Mouse (Mus musculus): ENCODE data around the gene Mcrip1.
"Not testable (repeated sequence)": the region's sequence is repeated elsewhere in the genome, so short reads cannot be mapped to it uniquely, and the experiment has no call there.

Gene Mcrip1

DNA sequence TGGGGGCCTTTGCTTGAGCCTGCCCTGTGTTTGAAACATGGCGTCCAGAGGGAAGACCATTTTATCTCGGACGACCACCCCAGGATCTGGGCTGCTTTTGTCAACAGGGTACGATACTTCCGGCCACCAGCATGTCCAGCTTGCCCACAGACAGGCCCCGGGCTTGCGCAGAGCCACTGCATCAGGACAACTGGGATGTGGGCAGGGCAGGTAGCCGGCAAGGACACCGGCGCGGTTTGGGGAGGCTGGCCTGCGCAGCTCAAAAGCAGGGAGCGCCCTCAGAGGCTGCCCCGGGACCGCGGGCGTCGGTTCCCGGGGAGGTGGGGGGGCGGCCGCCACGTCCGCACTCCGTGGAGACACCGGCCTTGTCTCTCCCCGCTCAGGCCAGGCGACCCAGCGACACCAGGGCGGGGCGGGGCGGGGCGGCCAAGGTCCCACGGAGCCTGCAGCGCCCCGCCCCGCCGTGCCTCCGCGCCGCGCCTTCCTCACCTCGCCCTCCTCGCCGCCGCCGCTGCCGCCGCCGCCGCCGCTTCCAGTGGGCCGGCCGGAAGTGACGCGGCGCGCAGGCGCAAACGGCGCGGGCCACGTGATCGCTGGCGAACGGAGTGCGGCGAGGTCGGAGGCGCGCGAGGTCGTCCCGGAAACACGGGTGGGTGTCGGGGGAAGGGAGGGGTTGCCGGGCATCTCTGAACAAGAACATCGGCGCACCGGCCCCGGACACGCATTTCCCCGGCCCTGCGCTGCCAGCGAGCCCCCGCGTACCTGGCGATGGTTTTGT, at the start of gene Mcrip1:
Gene Mcrip1, minus strand, starts transcription at position 560 of the 778 bp plus-strand sequence.
- DNase-seq (ENCODE audit: low spot score): peak; percentile 93

DNA sequence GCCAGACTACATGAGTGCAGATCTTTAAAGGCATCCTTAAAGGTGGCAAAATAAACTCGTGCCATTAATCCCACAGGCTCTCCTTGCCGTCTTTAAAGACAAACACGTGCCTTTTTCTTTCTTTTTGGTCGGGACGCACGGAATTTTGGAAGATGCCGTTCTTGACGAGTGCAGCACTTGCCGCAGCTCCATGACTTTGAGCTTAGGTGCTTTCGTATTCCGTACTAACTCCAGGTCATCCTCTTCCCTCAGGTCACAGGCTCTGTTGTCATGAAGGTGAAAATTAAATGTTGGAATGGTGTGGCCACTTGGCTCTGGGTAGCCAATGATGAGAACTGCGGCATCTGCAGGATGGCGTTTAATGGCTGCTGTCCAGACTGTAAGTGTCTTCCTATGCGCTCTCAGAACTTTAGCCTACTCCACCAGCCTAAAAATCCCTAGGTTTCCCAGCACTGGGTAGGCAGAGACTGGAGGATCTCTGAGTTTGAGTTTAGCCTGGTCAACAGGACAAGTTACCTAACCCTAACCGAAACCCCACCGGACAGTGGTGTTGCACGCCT, 49.5 kb upstream of the Mcrip1 start:
- no peak for DNase-seq (ENCODE audit: low spot score)

DNA sequence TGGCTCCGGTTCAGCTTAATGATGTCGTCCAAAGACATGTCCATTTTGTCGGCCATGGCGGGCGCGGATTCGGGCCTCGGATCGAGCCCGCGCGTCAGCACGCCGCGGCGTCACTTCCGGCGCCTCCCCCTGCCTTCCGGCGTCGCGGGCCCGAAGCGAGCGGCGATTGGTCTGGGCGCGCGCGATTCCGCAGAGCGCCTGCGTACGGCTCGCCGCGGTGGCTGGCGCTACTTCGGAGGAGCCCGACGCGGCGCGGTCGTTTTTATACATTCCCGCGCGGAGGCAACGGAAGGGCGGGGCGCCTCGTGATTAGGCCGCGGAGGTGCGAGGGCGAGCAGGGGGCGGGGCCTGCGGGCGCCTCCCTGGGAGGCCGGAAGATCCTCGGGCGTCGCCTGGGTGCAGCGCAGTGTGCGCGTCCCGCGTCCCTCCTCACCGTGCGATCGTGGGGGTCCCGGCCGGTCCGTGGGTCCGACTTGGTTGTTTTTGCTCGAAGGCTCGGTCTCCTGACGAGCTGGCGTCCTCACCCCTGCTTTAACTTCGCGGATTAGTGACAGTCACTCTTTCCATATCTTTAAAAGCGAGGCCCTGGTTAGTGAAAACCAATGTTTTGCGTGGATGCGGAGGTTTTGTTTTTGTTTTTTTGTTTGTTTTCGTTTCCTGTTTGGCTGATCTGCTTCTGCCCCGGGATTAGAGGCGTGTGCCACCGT, 48.9 kb upstream of the Mcrip1 start, which contains the start of the genes Alyref and Anapc11:
Gene Alyref, minus strand, starts transcription at position 83 of the 707 bp plus-strand sequence.
Gene Anapc11, plus strand, starts transcription at position 139 of the 707 bp plus-strand sequence.
- DNase-seq (ENCODE audit: low spot score): peak; percentile 97

DNA sequence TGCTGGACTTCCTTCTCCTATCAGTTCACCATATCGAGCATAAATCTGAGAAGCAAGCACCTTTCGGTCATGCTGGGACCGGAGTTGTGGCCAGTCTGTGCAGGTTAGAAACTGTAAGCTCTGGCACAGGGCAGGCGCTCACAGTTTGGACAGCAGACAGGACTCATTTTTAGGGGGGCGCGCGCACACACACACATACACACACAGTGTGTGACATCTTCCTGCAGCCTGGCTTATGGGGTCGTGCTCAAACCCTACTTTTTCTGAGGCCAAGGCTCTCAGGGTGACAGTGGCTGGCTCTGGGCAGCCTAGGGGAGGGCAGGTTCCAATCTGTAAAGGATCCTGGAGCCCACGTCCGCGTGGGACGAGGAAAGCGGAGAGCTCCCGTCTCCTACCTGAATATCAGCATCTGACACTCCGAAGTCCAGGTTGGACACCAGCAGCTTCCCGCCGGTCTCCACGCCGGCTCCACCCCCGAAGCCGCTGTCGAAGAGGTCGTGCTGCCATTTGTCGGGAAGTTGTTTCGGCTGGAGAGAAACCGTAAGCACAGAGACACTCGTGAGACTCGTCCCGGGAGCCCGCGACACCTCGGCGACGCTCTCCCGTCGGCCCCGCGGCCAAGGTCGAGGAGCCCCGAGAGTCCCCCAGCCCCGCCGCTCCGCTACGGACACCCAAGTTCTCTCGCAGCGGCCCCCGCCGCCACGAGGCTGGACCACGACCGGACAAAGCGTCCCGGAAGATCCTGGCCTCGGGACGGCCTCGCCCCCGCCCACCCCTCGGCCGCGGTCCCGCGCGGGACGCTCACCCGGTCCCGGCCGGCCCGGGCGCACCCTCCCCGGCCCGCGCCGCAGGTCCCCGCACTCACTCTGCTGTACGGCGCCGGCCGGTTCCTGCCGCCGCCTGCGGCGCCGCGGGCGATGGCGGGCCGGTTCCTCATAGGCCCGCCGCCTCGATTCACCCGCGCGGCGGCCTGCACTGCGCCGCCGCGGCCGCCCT, 48.0 kb upstream of the Mcrip1 start:
- DNase-seq (ENCODE audit: low spot score): no peak

DNA sequence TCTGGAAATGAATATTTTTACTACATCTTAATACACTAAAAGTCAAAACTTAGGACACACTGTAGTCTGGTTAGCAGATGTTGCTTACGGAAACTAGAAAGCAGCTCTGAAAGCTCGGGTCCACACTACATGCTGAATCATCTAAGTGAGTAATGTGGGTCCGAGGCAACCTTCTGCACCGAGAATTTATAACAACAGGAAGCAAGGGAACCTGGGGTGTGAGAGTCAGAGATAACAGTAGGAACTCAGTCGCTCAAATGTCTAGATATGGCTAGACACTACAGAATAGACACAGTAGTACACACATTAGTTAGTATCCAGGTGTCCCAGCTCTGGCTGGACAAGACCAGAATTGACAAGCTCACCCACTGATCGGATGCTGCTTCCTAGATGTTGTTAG, 39.0 kb upstream of the Mcrip1 start:
- DNase-seq (ENCODE audit: low spot score): no peak

DNA sequence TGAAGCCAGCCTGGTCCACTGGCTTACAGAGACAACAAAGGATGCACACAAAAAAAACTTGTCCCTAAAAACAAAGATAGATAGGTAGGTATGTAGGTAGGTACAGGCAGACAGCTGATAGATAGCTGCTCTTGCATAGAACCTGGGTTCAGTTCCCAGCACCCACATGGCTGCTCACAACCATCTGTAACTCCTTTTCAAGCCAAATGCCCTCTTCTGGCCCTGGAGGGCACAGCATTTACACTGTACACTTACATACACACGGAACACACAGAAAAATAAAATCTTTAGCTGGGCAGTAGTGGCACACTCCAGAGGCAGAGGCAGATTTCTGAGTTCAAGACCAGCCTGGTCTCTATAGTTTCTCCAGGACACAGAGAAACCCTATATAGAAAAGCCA, 34.4 kb upstream of the Mcrip1 start:
- DNase-seq (ENCODE audit: low spot score): no peak

DNA sequence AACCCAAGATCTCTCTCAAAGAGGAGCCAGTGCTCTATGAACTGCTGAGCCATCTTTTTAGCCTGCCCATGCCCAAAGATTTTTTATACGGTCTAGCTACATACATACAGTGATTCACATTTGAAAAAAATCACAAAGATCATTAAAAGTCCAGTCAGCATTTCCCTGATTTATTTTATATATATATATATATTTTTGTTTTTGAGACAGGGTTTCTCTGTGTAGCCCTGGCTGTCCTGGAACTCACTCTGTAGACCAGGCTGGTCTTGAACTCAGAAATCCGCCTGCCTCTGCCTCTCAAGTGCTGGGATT, 33.4 kb upstream of the Mcrip1 start:
- not testable (repeated sequence) for DNase-seq (ENCODE audit: low spot score)

DNA sequence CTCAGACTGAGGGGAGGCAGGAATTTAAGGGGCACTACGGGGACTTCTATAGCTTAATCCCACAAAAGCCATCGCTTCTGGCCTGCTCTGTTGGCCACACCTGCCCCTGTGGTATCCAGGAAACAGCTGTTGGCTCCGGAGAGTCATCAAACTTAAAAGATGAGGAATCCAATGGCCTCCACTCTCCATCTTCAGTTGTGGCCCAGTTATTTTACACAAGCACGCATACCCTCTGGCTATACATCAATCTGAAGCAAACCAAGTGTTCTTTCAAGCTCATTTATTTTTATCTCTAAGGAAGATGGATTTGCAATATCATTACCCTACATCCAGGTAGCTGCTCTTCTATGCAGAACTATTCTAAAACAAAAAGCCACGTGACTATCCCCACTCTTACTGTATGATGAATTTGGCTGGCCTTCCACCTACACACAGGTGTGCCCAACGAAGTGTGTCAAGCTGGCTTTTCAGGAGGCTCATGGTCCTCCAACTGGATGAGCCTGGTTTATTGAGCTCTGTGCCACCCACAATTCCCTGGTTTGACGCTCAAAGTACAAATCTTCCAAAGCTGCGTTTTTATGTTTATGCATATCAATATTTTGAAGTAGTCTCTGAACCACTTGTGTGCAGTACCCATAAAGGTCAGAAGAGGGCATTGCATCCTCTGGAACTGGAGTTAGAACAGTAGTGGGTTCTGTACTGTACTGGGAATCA, 32.9 kb upstream of the Mcrip1 start:
- peak; percentile 48 for DNase-seq (ENCODE audit: low spot score)

DNA sequence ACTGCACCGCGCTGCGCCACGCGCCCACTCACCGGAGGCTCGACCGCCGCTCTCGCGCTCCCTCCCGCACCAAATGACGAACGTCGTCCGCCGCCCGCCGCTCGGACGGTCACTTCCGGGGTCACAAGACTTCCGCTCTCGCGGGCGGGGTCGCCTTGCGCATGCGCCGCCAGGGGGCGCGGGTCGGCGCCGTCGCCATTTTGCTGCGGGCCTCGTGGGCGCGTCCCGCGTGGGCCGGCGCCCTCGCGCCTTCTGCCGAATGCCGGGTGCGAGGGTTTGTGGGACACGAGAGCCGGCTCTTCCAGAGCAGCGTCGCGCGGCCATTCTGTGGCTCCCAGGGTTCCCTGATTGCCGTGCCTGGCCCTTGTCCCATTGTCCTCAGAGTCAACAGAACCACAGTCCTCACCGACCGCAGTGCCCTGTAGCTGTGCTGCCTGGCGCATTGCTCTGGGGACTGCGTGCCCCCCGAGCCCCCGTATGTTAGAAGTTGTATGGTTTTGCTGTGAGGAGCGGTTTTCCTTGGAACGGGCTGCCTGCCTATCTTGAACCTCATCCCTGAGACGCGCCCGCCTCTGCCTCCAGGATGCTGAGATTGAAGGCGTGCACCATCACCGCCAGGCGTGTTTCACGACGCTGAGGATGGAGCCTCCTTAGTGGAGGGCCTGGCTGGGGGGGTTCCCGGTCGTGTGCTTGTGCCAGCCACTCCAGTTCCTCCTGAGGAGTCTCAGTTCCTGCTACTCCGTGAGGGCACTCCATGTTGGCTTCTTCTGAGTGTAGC, 32.2 kb upstream of the Mcrip1 start, which contains the start of gene Arhgdia:
Gene Arhgdia, minus strand, starts transcription at position 135 of the 778 bp plus-strand sequence.
- DNase-seq (ENCODE audit: low spot score): peak; percentile 89

DNA sequence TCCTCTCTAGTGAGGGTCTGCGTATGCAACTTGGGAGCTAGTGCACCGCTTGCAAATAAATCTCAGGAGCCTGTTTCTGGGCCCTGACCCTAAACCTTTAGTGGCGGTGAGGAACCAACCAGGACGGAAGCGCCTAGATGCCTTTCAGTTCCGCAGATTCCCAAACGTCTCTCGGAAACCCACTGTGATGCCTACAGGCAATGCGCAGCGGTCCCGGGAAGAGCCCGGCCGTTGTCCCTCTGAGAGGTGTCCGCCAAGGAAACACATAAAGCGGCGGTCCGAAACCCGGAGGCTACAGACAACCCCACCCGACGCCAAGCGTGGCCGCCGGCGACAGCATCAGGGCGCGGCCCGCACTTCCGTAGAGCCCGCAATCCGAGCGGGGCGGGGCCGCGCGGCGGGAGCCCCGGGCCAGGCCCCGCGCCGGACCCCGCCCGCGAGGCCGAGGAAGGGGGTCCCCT, 31.4 kb upstream of the Mcrip1 start:
- peak; percentile 45 for DNase-seq (ENCODE audit: low spot score)

DNA sequence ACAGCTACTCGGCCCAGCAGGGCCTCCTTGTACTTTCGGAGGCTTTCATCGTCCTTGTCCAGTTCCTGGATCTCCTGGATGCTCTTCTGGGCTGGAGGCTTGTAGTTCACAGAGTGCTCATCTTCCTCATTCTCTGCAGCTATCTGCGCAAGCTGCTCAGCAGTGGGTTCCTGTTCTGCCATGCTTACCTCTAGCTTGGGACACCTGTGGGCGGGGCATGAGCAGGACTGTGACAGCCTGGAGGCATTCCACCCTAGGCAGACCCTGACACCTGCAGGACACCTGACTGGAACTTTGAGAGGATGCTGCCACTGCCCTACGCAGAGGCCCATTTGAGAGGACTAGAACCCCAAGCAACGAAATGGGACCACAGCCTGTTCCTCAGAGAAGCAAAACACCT, 30.7 kb upstream of the Mcrip1 start:
- no peak for DNase-seq (ENCODE audit: low spot score)

DNA sequence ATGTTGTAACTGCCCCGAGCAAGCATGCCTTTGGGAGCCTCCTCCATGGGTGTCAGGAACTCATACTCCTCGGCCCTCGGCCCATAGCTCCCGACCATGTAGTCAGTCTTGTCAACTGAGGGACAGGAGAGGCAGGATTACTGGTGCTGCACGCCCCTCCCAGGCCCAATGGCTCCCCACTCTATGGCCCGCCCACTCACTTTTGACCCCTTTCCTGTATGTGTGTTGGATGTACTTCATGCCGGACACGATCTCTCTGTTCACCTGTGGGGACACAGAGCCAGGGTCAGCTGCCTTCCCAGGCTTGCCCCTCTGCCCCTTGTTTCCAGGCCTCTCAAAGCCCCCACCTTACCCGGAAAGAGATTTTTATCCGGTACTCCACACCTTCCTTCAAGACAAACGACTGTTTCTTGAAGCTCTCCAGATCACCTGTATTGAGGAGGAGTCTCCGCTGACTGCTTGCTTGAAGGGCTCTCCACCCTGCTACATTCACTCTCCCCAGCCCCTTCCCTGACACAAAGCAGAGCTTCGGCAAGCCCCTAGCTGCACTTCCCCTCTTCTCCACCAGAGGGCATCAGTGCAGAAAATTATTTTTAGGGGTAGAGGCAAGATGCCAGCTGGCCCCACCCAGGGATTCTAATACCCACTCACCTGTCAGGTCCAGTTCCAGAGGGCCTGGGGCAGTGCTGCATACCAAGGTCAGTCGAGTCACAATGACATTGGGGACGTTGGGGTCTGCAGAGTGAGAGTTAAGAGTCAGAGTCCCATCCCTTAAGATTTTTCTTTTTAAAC, 30.0 kb upstream of the Mcrip1 start:
- DNase-seq (ENCODE audit: low spot score): peak; percentile 93

DNA sequence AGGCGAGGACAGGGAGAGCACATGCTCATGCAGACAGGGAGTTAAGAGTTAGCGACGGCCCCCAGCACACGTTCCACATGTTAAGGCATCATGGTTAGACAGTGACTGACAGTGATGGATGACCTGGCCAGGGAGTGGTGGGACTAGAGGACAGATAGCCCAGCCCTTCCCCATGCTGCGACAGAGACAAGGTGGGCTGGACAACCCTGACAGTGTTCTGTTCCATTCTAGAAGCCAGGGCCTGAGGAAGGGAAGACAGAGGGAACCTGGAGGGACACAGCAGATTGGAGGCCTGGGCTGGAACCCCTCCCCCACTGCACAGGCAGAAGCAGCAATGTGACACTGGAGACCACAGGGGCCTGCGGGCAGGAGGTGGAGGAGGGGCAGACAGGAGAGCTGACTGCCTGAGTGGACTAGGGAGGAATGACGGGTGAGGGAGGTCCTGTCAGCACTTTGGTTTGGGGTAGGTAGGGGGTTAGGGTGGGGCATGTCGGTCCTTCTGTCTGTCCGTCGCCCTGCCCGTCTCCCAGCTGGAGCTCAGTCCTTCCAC, 29.2 kb upstream of the Mcrip1 start:
- DNase-seq (ENCODE audit: low spot score): no peak

DNA sequence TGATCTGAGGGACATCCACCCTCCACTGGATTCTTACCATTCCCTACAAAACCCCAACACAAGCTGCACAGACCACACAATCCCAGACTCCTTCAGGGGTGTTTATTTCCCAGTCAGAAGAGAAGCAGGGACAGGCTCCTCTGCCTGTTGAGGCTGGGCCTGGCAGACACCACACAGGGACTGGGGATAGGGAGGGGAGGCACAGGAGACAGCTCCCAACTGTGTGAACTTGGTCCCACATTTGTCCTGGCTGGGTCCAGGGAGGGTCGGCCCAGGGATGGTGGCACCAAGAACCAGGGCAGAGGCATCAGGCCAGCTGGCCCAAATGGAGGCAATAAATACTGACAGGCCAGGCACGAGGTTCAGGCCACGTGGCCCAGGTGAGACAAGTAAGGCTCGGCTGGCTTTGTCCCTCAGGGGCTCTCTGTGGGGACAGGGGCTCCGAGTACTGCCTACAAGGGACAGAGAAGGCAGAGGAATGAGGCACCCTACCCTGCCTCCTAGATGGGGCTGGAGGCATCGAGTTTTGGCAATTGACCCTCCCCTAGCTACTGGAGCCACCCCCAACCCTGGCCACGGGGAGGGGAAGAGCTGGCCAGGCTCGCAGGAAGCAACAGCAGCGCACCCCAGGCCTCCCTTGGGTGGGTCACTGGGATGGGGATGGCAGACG, 28.6 kb upstream of the Mcrip1 start:
- no peak for DNase-seq (ENCODE audit: low spot score)

DNA sequence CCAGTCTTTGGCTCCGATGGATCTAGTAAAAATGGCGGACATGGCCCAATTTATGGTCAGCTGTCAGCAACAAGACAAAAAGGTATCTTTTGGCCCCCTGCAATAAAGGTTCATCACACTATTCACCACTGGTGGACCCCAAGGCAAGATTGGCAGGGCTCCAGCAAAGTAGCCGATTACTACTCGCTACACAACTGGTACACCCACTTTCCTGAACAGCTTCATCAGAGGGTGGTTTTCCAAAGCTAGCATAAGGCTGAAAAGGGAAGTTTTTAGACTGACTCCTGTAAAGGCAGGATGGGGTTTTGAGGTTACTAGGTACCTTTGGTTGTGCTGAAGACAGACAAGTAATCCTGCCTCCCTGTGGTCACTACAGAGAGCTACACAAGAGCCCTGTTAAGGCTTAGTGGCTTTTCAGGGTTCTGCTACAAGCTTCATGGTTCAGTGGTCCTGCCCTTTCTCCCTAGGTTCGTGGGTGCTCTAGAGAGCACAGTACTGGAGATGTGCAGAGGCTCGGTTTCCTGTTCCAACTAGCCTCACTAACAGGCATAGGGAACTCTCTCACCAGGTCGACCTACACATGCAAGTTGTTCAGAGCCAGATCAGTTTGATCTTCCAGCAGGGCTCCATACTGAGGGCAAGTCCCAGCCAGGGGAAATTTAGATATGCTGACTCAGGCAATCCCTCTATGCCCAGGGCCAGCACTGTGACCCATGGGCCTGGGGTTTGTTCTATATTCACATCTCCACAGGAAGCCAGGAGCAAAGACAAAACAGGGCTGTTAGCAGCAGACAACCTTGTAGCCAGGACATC, 27.9 kb upstream of the Mcrip1 start:
- DNase-seq (ENCODE audit: low spot score): peak; percentile 54

DNA sequence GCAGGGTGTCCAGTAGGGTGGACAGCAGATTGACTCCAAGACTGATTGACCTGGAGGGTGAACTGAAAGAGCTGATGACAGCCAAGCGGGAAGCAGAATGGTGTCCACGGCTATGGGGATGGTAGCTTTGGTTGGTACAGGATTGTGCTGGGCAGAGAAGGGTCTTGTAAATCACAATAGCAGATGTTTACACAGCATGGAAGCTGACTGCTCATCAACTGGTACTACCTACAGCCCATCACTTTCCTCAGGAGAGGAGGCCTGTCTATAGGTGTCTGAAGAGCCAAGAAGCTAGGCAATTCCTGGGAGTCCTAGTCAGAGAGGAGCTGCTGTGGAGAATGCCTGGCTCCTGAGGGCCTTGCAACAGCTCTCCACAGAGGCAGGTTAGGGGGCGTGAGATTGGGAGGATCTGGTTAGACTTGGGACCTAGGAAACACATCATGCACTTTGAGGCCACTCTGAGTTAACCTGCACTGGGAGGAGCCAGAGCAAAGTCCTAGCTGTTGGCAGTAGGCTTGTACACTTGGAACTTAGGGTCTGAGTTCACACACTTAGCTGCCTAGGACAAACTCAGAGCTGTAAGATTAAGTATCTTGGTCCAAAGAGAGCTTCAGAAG, 26.9 kb upstream of the Mcrip1 start:
- no peak for DNase-seq (ENCODE audit: low spot score)

DNA sequence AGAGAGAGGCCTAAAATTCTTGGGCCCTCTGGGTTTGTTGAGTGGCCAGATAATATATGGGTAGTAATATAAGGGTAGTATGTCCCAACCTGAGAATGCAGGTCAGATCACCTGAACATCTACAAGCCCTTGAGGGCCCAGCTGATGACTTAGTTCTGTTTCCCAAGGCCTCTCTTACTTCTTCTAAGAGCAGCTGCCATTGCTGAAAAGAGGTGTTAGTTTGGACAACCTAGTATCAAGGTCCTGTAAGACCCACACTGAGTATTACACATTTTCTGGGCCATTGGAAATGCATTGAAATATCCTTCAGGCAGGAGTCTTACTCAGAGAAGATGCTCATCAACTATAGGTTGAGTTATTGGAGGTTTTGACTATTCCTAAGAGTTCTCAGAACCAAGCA, 26.4 kb upstream of the Mcrip1 start:
- no peak for DNase-seq (ENCODE audit: low spot score)

Measured in retina, embryonic 14.5 days (tissue).